Mouse (Mus musculus) brain, embryonic 14.5 days (tissue): ENCODE measurements at regions not wholly inside any gene's neighbourhood (a gene's known extent, or its start where the extent isn't known, plus 50 kb on each side); places are given as distances from the start of the nearest gene placed in this dataset.
A peak's percentile ranks its signal among the peaks of the same experiment; 100 is the strongest.
"Not testable (repeated sequence)": the region's sequence is repeated elsewhere in the genome, so short reads cannot be mapped to it uniquely, and the experiment has no call there.

Experiments
- DNase-seq: peaks from one replicate; pipeline ENCODE4 v3.0.0-alpha.2; 2011; ENCODE audit warnings: low read depth
- CTCF ChIP-seq: fragments of 200-500 bp; IDR thresholded peaks from 2 replicates; pipeline ENCODE4 v1.5.1; 2012; ENCODE audit warnings: inconsistent platforms, mild to moderate bottlenecking, moderate library complexity, borderline replicate concordance; ENCODE audit not compliant: insufficient read depth, insufficient read length; ENCODE audit errors: extremely low read depth
- POLR2A ChIP-seq: fragments of 200-500 bp; IDR thresholded peaks from 2 replicates; pipeline ENCODE4 v1.6.1; 2012; ENCODE audit warnings: mild to moderate bottlenecking, inconsistent platforms, borderline replicate concordance; ENCODE audit not compliant: poor library complexity, insufficient read depth, insufficient read length, severe bottlenecking; ENCODE audit errors: extremely low read depth

GRCm38 (mm10) chr14:86599511-86599910 lies 541.5 kb downstream of the Diaph3 start:
- peak; percentile 25 for DNase-seq
- TF ChIP-seq CTCF: no peak
- no peak for TF ChIP-seq POLR2A

GRCm38 (mm10) chr14:86588525-86588924 lies 552.5 kb downstream of the Diaph3 start:
- DNase-seq: no peak
- no peak for TF ChIP-seq CTCF
- TF ChIP-seq POLR2A: no peak

GRCm38 (mm10) chr14:86585959-86586358 lies 555.1 kb downstream of the Diaph3 start:
- DNase-seq: not testable (repeated sequence)

GRCm38 (mm10) chr14:86562728-86563127 lies 578.3 kb downstream of the Diaph3 start:
- DNase-seq: peak; percentile 31

GRCm38 (mm10) chr14:86537992-86538391 lies 603.0 kb downstream of the Diaph3 start:
- DNase-seq: peak; percentile 70
- TF ChIP-seq POLR2A: no peak
- no peak for TF ChIP-seq CTCF

More at GRCm38 (mm10) chr14:86562728-86563127, 578.3 kb downstream of the Diaph3 start:
- TF ChIP-seq POLR2A (no peak), CTCF (peak; percentile 53; the same call in 1 of the 2 replicates)

- DNase-seq: peak; percentile 19
- no peak for TF ChIP-seq CTCF
- no peak for TF ChIP-seq POLR2A
Measured at GRCm38 (mm10) chr14:86536341-86537027, 604.6 kb downstream of the Diaph3 start.

- no peak for DNase-seq
Measured at GRCm38 (mm10) chr14:86510408-86510807, 630.6 kb downstream of the Diaph3 start.

GRCm38 (mm10) chr14:86509686-86510085 lies 631.3 kb downstream of the Diaph3 start:
- no peak for TF ChIP-seq CTCF
- no peak for TF ChIP-seq POLR2A
- no peak for DNase-seq

More at GRCm38 (mm10) chr14:86510408-86510807, 630.6 kb downstream of the Diaph3 start:
- TF ChIP-seq CTCF (no peak), POLR2A (no peak)

GRCm38 (mm10) chr14:86506286-86506685 lies 634.7 kb downstream of the Diaph3 start:
- peak; percentile 74 for DNase-seq
- TF ChIP-seq CTCF (no peak), POLR2A (no peak)

- TF ChIP-seq POLR2A (no peak), CTCF (no peak)
- no peak for DNase-seq
Measured at GRCm38 (mm10) chr14:86490826-86491225, 650.2 kb downstream of the Diaph3 start.

GRCm38 (mm10) chr14:86489872-86490631 lies 651.0 kb downstream of the Diaph3 start:
- peak; percentile 69 for DNase-seq
- TF ChIP-seq POLR2A (no peak), CTCF (no peak)

GRCm38 (mm10) chr14:86489044-86489816 lies 651.8 kb downstream of the Diaph3 start:
- peak; percentile 75 for DNase-seq
- TF ChIP-seq POLR2A: no peak
